Mouse (Mus musculus) heart, postnatal 0 days (tissue): ENCODE data around the gene Igf1r.

Experiments
- CTCF ChIP-seq: IDR thresholded peaks from 2 replicates; pipeline ENCODE4 v1.5.1; 2016; ENCODE audit warnings: antibody characterized with exemption, control low read depth, low read depth
- EP300 ChIP-seq: IDR thresholded peaks from 2 replicates; pipeline ENCODE4 v1.6.1; 2016; ENCODE audit warnings: antibody characterized with exemption, low read depth

DNA sequence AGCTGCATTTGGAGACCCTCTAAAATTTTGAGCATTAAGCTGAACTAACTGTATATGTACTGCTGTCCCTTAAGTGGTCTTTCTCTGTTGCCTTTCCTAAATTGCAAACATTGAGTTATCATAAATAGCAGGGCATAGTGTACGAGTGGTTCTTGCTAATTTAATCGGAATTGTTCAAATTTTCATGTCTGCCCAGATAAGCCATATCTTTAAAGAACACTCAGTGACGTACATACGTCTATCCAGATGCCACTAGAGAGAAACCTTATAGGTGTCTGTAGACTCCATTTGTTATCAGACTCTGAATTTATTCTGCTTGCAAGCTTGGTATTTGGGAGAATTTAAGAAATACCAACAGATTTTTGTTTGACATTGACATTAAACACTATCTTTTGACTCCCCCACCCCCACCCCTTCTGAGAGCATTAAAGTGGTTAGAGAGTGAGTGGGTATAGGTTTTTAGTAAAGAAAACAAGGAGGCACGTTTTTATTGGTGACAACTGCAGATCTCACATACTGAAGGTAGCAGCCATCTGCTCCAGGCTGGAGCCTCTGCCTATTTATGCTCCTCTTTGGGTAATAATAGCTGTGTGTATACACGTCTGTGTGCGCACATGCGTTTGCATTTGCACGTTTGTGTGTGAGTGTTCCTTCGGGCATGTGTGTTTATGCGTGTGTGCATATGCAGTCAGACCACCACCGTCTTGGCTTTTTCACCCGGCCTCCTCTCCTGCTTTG lies 58.9 kb downstream of the Igf1r start:
- TF ChIP-seq CTCF: no peak
- TF ChIP-seq EP300: no peak
